Mouse (Mus musculus) megakaryocyte, embryonic 14.5 days (primary cell): ENCODE results near the gene Gm21969.

Source experiments
- FLI1 ChIP-seq: IDR thresholded peaks from 2 replicates; pipeline ENCODE4 v1.6.1; 2012; ENCODE audit warnings: low read length, inconsistent platforms, mixed read lengths
- GATA1 ChIP-seq: IDR thresholded peaks from 3 replicates; pipeline ENCODE4 v1.6.1; 2012; ENCODE audit warnings: mixed read lengths, low read length, inconsistent platforms, borderline replicate concordance

GRCm38 (mm10) chr4:139702914-139703313 is 99.9 kb downstream of the Gm21969 start:
- TF ChIP-seq GATA1 (no peak), FLI1 (no peak)
